Mouse (Mus musculus): Measurements from ENCODE around the gene Tspan11. TPM values are rescaled to one million over a fixed set of nuclear protein-coding genes. Genes with fewer than 3 reads are reported as not detected.

Tspan11 gene
- polyA plus RNA-seq, 1 experiment from 2014 or later: 13.6 TPM

GRCm38 (mm10) chr6:127888581-127888980 lies 1.2 kb downstream of the Tspan11 start:
- no peak for DNase-seq (ENCODE audit: low spot score)
- H3K9me3 ChIP-seq (ENCODE audit: control insufficient read depth, low read length): no peaks in the 10 kb centered on the region; the same call in 1 of the 2 replicates
- H3K9ac ChIP-seq (ENCODE audit: low read length): peak overlapping the region; percentile 85
- WGBS: 59% methylated on average over 3 of the region's 3 CpGs
- no peaks in the 10 kb centered on the region for H3K27me3 ChIP-seq (ENCODE audit: control insufficient read depth, insufficient read depth, low read length)
- no peak for ATAC-seq (ENCODE audit: insufficient number of reproducible peaks, low FRiP score, low TSS enrichment, low read depth)
- peak overlapping the region; percentile 91 for H3K4me2 ChIP-seq (ENCODE audit: low read depth, severe bottlenecking)
- H3K36me3 ChIP-seq (ENCODE audit: control insufficient read depth, insufficient read depth, low read length): no peaks in the 10 kb centered on the region
- H3K4me1 ChIP-seq (ENCODE audit: control insufficient read depth, insufficient read depth, low read length): peaks cover 14% of the 10 kb centered on the region; the same call in 1 of the 2 replicates
- no peak overlapping the region for H3K27ac ChIP-seq (replicated peaks; ENCODE audit: low read depth, low read length)
- peak overlapping the region; percentile 56 for H3K4me3 ChIP-seq (ENCODE audit: low read depth, low read length)

- no peak for ATAC-seq (ENCODE audit: insufficient number of reproducible peaks, low FRiP score, low TSS enrichment, low read depth)
- Histone ChIP-seq H3K9me3 (ENCODE audit: control insufficient read depth, low read length) (no peaks in the 10 kb centered on the region), H3K27ac (replicated peaks; ENCODE audit: low read depth, low read length) (no peak overlapping the region), H3K4me3 (ENCODE audit: low read depth, low read length) (no peak overlapping the region), H3K4me2 (ENCODE audit: low read depth, severe bottlenecking) (no peak overlapping the region), H3K9ac (ENCODE audit: low read length) (no peak overlapping the region), H3K27me3 (ENCODE audit: control insufficient read depth, insufficient read depth, low read length) (no peaks in the 10 kb centered on the region), H3K4me1 (ENCODE audit: control insufficient read depth, insufficient read depth, low read length) (peaks cover 2% of the 10 kb centered on the region; the same call in 1 of the 2 replicates), H3K36me3 (ENCODE audit: control insufficient read depth, insufficient read depth, low read length) (no peaks in the 10 kb centered on the region)
- DNase-seq (ENCODE audit: low spot score): no peak
- WGBS: 36% methylated on average over 6 of the region's 6 CpGs
Measured at GRCm38 (mm10) chr6:127893611-127894010, 6.2 kb downstream of the Tspan11 start.

- no peak overlapping the region for H3K9ac ChIP-seq (ENCODE audit: low read length)
- DNase-seq (ENCODE audit: low spot score) (no peak), ATAC-seq (ENCODE audit: insufficient number of reproducible peaks, low FRiP score, low TSS enrichment, low read depth) (no peak)
- H3K9me3 ChIP-seq (ENCODE audit: control insufficient read depth, low read length): no peaks in the 10 kb centered on the region
- H3K27ac ChIP-seq (replicated peaks; ENCODE audit: low read depth, low read length): no peak overlapping the region
- H3K36me3 ChIP-seq (ENCODE audit: control insufficient read depth, insufficient read depth, low read length): no peaks in the 10 kb centered on the region
- H3K4me1 ChIP-seq (ENCODE audit: control insufficient read depth, insufficient read depth, low read length): no peaks in the 10 kb centered on the region
- H3K27me3 ChIP-seq (ENCODE audit: control insufficient read depth, insufficient read depth, low read length): no peaks in the 10 kb centered on the region
- no peak overlapping the region for H3K4me3 ChIP-seq (ENCODE audit: low read depth, low read length)
- H3K4me2 ChIP-seq (ENCODE audit: low read depth, severe bottlenecking): no peak overlapping the region
- WGBS: 41% methylated on average over 6 of the region's 6 CpGs
Measured at GRCm38 (mm10) chr6:127894999-127895398, 7.6 kb downstream of the Tspan11 start.

- Histone ChIP-seq H3K9ac (ENCODE audit: low read length) (no peak overlapping the region), H3K9me3 (ENCODE audit: control insufficient read depth, low read length) (no peaks in the 10 kb centered on the region), H3K4me2 (ENCODE audit: low read depth, severe bottlenecking) (no peak overlapping the region), H3K27ac (replicated peaks; ENCODE audit: low read depth, low read length) (no peak overlapping the region), H3K4me3 (ENCODE audit: low read depth, low read length) (no peak overlapping the region), H3K27me3 (ENCODE audit: control insufficient read depth, insufficient read depth, low read length) (no peaks in the 10 kb centered on the region), H3K4me1 (ENCODE audit: control insufficient read depth, insufficient read depth, low read length) (no peaks in the 10 kb centered on the region), H3K36me3 (ENCODE audit: control insufficient read depth, insufficient read depth, low read length) (no peaks in the 10 kb centered on the region)
- DNase-seq (ENCODE audit: low spot score) (no peak), ATAC-seq (ENCODE audit: insufficient number of reproducible peaks, low FRiP score, low TSS enrichment, low read depth) (no peak)
- 88% methylated on average over 3 of the region's 3 CpGs for WGBS
Measured at GRCm38 (mm10) chr6:127896425-127896824, 9.0 kb downstream of the Tspan11 start.

- no peak overlapping the region for H3K4me3 ChIP-seq (ENCODE audit: low read depth, low read length)
- H3K4me1 ChIP-seq (ENCODE audit: control insufficient read depth, insufficient read depth, low read length): no peaks in the 10 kb centered on the region
- H3K9ac ChIP-seq (ENCODE audit: low read length): no peak overlapping the region
- DNase-seq (ENCODE audit: low spot score): no peak
- 98% methylated on average over 3 of the region's 3 CpGs for WGBS
- H3K27me3 ChIP-seq (ENCODE audit: control insufficient read depth, insufficient read depth, low read length): no peaks in the 10 kb centered on the region
- H3K9me3 ChIP-seq (ENCODE audit: control insufficient read depth, low read length): no peaks in the 10 kb centered on the region
- H3K27ac ChIP-seq (replicated peaks; ENCODE audit: low read depth, low read length): no peak overlapping the region
- no peak for ATAC-seq (ENCODE audit: insufficient number of reproducible peaks, low FRiP score, low TSS enrichment, low read depth)
- H3K36me3 ChIP-seq (ENCODE audit: control insufficient read depth, insufficient read depth, low read length): no peaks in the 10 kb centered on the region
- H3K4me2 ChIP-seq (ENCODE audit: low read depth, severe bottlenecking): no peak overlapping the region
Measured at GRCm38 (mm10) chr6:127897342-127897741, 10.0 kb downstream of the Tspan11 start.

GRCm38 (mm10) chr6:127900062-127900461 lies 12.7 kb downstream of the Tspan11 start:
- H3K9me3 ChIP-seq (ENCODE audit: control insufficient read depth, low read length): no peaks in the 10 kb centered on the region
- H3K27ac ChIP-seq (replicated peaks; ENCODE audit: low read depth, low read length): no peak overlapping the region
- H3K27me3 ChIP-seq (ENCODE audit: control insufficient read depth, insufficient read depth, low read length): no peaks in the 10 kb centered on the region
- no peaks in the 10 kb centered on the region for H3K36me3 ChIP-seq (ENCODE audit: control insufficient read depth, insufficient read depth, low read length)
- H3K9ac ChIP-seq (ENCODE audit: low read length): no peak overlapping the region
- DNase-seq (ENCODE audit: low spot score) (no peak), ATAC-seq (ENCODE audit: insufficient number of reproducible peaks, low FRiP score, low TSS enrichment, low read depth) (no peak)
- no peak overlapping the region for H3K4me2 ChIP-seq (ENCODE audit: low read depth, severe bottlenecking)
- 93% methylated on average over 6 of the region's 6 CpGs for WGBS
- no peaks in the 10 kb centered on the region for H3K4me1 ChIP-seq (ENCODE audit: control insufficient read depth, insufficient read depth, low read length)
- H3K4me3 ChIP-seq (ENCODE audit: low read depth, low read length): no peak overlapping the region

- Histone ChIP-seq H3K9ac (ENCODE audit: low read length) (no peak overlapping the region), H3K4me2 (ENCODE audit: low read depth, severe bottlenecking) (no peak overlapping the region), H3K4me1 (ENCODE audit: control insufficient read depth, insufficient read depth, low read length) (no peaks in the 10 kb centered on the region), H3K36me3 (ENCODE audit: control insufficient read depth, insufficient read depth, low read length) (no peaks in the 10 kb centered on the region), H3K4me3 (ENCODE audit: low read depth, low read length) (no peak overlapping the region), H3K27me3 (ENCODE audit: control insufficient read depth, insufficient read depth, low read length) (no peaks in the 10 kb centered on the region), H3K27ac (replicated peaks; ENCODE audit: low read depth, low read length) (no peak overlapping the region), H3K9me3 (ENCODE audit: control insufficient read depth, low read length) (no peaks in the 10 kb centered on the region)
- no peak for ATAC-seq (ENCODE audit: insufficient number of reproducible peaks, low FRiP score, low TSS enrichment, low read depth)
- DNase-seq (ENCODE audit: low spot score): no peak
- WGBS: 84% methylated on average over 3 of the region's 3 CpGs
Measured at GRCm38 (mm10) chr6:127901261-127901660, 13.9 kb downstream of the Tspan11 start.

GRCm38 (mm10) chr6:127901669-127902068 lies 14.3 kb downstream of the Tspan11 start:
- H3K27me3 ChIP-seq (ENCODE audit: control insufficient read depth, insufficient read depth, low read length): no peaks in the 10 kb centered on the region
- no peak overlapping the region for H3K27ac ChIP-seq (replicated peaks; ENCODE audit: low read depth, low read length)
- ATAC-seq (ENCODE audit: insufficient number of reproducible peaks, low FRiP score, low TSS enrichment, low read depth) (no peak), DNase-seq (ENCODE audit: low spot score) (no peak)
- H3K36me3 ChIP-seq (ENCODE audit: control insufficient read depth, insufficient read depth, low read length): no peaks in the 10 kb centered on the region
- H3K9ac ChIP-seq (ENCODE audit: low read length): no peak overlapping the region
- no peak overlapping the region for H3K4me3 ChIP-seq (ENCODE audit: low read depth, low read length)
- 88% methylated on average over 5 of the region's 5 CpGs for WGBS
- H3K4me2 ChIP-seq (ENCODE audit: low read depth, severe bottlenecking): no peak overlapping the region
- H3K4me1 ChIP-seq (ENCODE audit: control insufficient read depth, insufficient read depth, low read length): no peaks in the 10 kb centered on the region
- no peaks in the 10 kb centered on the region for H3K9me3 ChIP-seq (ENCODE audit: control insufficient read depth, low read length)

GRCm38 (mm10) chr6:127902559-127902958 lies 15.2 kb downstream of the Tspan11 start:
- Histone ChIP-seq H3K9me3 (ENCODE audit: control insufficient read depth, low read length) (no peaks in the 10 kb centered on the region), H3K4me3 (ENCODE audit: low read depth, low read length) (no peak overlapping the region), H3K36me3 (ENCODE audit: control insufficient read depth, insufficient read depth, low read length) (no peaks in the 10 kb centered on the region), H3K27ac (replicated peaks; ENCODE audit: low read depth, low read length) (no peak overlapping the region), H3K27me3 (ENCODE audit: control insufficient read depth, insufficient read depth, low read length) (no peaks in the 10 kb centered on the region), H3K4me1 (ENCODE audit: control insufficient read depth, insufficient read depth, low read length) (no peaks in the 10 kb centered on the region), H3K9ac (ENCODE audit: low read length) (no peak overlapping the region), H3K4me2 (ENCODE audit: low read depth, severe bottlenecking) (no peak overlapping the region)
- 86% methylated on average over 8 of the region's 8 CpGs for WGBS
- ATAC-seq (ENCODE audit: insufficient number of reproducible peaks, low FRiP score, low TSS enrichment, low read depth): no peak
- no peak for DNase-seq (ENCODE audit: low spot score)
